Mouse (Mus musculus) MEL (cell line): ENCODE measurements around the gene Klrb1a. TPM values are rescaled to one million over a fixed set of nuclear protein-coding genes. Genes with fewer than 3 reads are reported as not detected.
A peak's percentile ranks its signal among the peaks of the same experiment; 100 is the strongest.

Source experiments
- DNase-seq: peaks from one replicate; pipeline ENCODE4 v3.0.0; 2011; ENCODE audit warnings: low read depth, low spot score
- H3K27ac ChIP-seq: 2 replicates; pipeline ENCODE4 v1.5.1; 2012; ENCODE audit warnings: low read depth, mild to moderate bottlenecking, control low read depth, low read length, moderate library complexity; ENCODE audit not compliant: control insufficient read depth
- H3K27me3 ChIP-seq, 2 experiments: fragments of 150-350 bp in 1 of 2; sonication (generic) in 1 of 2; 2 replicates each; pipeline ENCODE4 v1.6.1; 2012; ENCODE audit warnings: low read length in 2 of 2, mild to moderate bottlenecking in 2 of 2, improper control_type of control experiment in 1 of 2, moderate library complexity in 1 of 2; ENCODE audit not compliant: insufficient read depth in 2 of 2, control insufficient read depth in 1 of 2
- H3K36me3 ChIP-seq, 2 experiments: 2 replicates each; pipeline ENCODE4 v1.6.1; 2012 to 2014; ENCODE audit warnings: low read length in 2 of 2, improper control_type of control experiment in 1 of 2, inconsistent platforms in 1 of 2, mild to moderate bottlenecking in 1 of 2; ENCODE audit not compliant: insufficient read depth in 2 of 2, control insufficient read depth in 1 of 2
- H3K4me1 ChIP-seq, 2 experiments: fragments of 150-350 bp in 1 of 2; sonication (generic) in 1 of 2; 2 replicates each; pipeline ENCODE4 v1.6.1; 2012; ENCODE audit warnings: low read length in 2 of 2, improper control_type of control experiment in 1 of 2, mild to moderate bottlenecking in 1 of 2; ENCODE audit not compliant: insufficient read depth in 2 of 2, control insufficient read depth in 1 of 2
- H3K4me3 ChIP-seq, 2 experiments: fragments of 150-350 bp in 1 of 2; sonication (generic) in 1 of 2; 2 replicates each; pipeline ENCODE4 v1.5.1; 2012; ENCODE audit warnings: low read depth in 2 of 2, low read length in 2 of 2, mild to moderate bottlenecking in 2 of 2, moderate library complexity in 2 of 2, control low read depth in 1 of 2, improper control_type of control experiment in 1 of 2; ENCODE audit not compliant: control insufficient read depth in 1 of 2, insufficient read depth in 1 of 2
- H3K79me2 ChIP-seq: 2 replicates; pipeline ENCODE4 v1.6.1; 2012; ENCODE audit warnings: mild to moderate bottlenecking, low read length, moderate library complexity; ENCODE audit not compliant: control insufficient read depth, poor library complexity, insufficient read depth
- H3K9ac ChIP-seq: 2 replicates; pipeline ENCODE4 v1.6.1; 2012; ENCODE audit warnings: low read depth, mild to moderate bottlenecking, control low read depth, low read length, moderate library complexity; ENCODE audit not compliant: control insufficient read depth, poor library complexity, severe bottlenecking
- H3K9me3 ChIP-seq: fragments of 150-350 bp; sonication (generic); replicated peaks from 2 replicates; pipeline ENCODE4 v1.6.1; 2012; ENCODE audit warnings: mild to moderate bottlenecking, low read length, improper control_type of control experiment, moderate library complexity; ENCODE audit not compliant: insufficient read depth
- BHLHE40 ChIP-seq: IDR thresholded peaks from 2 replicates; pipeline ENCODE4 v1.6.1; 2012; ENCODE audit warnings: low read depth, mild to moderate bottlenecking, inconsistent platforms, low read length, improper control_type of control experiment, borderline replicate concordance
- CTCF ChIP-seq, 3 experiments: IDR thresholded peaks in 2 of 3; conservative IDR thresholded peaks in 1 of 3; 2 replicates each; pipeline ENCODE4 v1.5.1; 2011 to 2012; ENCODE audit warnings: low read length in 3 of 3, low read depth in 2 of 3, mild to moderate bottlenecking in 2 of 3, improper control_type of control experiment in 1 of 3, inconsistent platforms in 1 of 3, mixed read lengths in 1 of 3, moderate library complexity in 1 of 3; ENCODE audit not compliant: control insufficient read depth in 1 of 3, insufficient read depth in 1 of 3, poor library complexity in 1 of 3, severe bottlenecking in 1 of 3
- ELF1 ChIP-seq: IDR thresholded peaks from 2 replicates; pipeline ENCODE4 v1.6.1; 2014; ENCODE audit warnings: low read depth, mild to moderate bottlenecking, inconsistent platforms, low read length, improper control_type of control experiment, moderate library complexity
- ETS1 ChIP-seq: IDR thresholded peaks from 2 replicates; pipeline ENCODE4 v1.6.1; 2012; ENCODE audit warnings: low read depth, mild to moderate bottlenecking, inconsistent platforms, low read length, improper control_type of control experiment, moderate library complexity
- GATA1 ChIP-seq: IDR thresholded peaks from 2 replicates; pipeline ENCODE4 v1.6.1; 2011; ENCODE audit warnings: low read depth, low read length, improper control_type of control experiment
- HCFC1 ChIP-seq: IDR thresholded peaks from 2 replicates; pipeline ENCODE4 v1.6.1; 2012; ENCODE audit warnings: low read depth, mild to moderate bottlenecking, inconsistent platforms, low read length, improper control_type of control experiment, moderate library complexity
- KAT2A ChIP-seq: conservative IDR thresholded peaks from 2 replicates; pipeline ENCODE4 v1.6.1; 2012; ENCODE audit warnings: low read depth, low read length, improper control_type of control experiment, inconsistent platforms
- MAFK ChIP-seq: IDR thresholded peaks from 2 replicates; pipeline ENCODE4 v1.6.1; 2011; ENCODE audit warnings: low read depth, mild to moderate bottlenecking, low read length, improper control_type of control experiment, borderline replicate concordance
- MYB ChIP-seq: IDR thresholded peaks from 2 replicates; pipeline ENCODE4 v1.6.1; 2011; ENCODE audit warnings: mild to moderate bottlenecking, low read depth, low read length, improper control_type of control experiment
- MYC ChIP-seq: IDR thresholded peaks from 2 replicates; pipeline ENCODE4 v1.6.1; 2011; ENCODE audit warnings: low read depth, mild to moderate bottlenecking, low read length, improper control_type of control experiment, moderate library complexity
- NRF1 ChIP-seq: IDR thresholded peaks from 2 replicates; pipeline ENCODE4 v1.6.1; 2014; ENCODE audit warnings: low read depth, mild to moderate bottlenecking, inconsistent platforms, low read length, improper control_type of control experiment, moderate library complexity; ENCODE audit not compliant: poor library complexity, insufficient read depth, severe bottlenecking
- RCOR1 ChIP-seq: IDR thresholded peaks from 2 replicates; pipeline ENCODE4 v1.6.1; 2012; ENCODE audit warnings: low read depth, mild to moderate bottlenecking, inconsistent platforms, low read length, improper control_type of control experiment
- SIN3A ChIP-seq: IDR thresholded peaks from 2 replicates; pipeline ENCODE4 v1.6.1; 2012; ENCODE audit warnings: low read length, improper control_type of control experiment, inconsistent platforms
- TCF12 ChIP-seq: IDR thresholded peaks from 2 replicates; pipeline ENCODE4 v1.6.1; 2014; ENCODE audit warnings: low read depth, mild to moderate bottlenecking, inconsistent platforms, low read length, improper control_type of control experiment, moderate library complexity
- UBTF ChIP-seq: IDR thresholded peaks from 2 replicates; pipeline ENCODE4 v1.6.1; 2012; ENCODE audit warnings: low read depth, mild to moderate bottlenecking, inconsistent platforms, low read length, improper control_type of control experiment, moderate library complexity, borderline replicate concordance; ENCODE audit not compliant: insufficient read depth
- USF1 ChIP-seq: IDR thresholded peaks from 2 replicates; pipeline ENCODE4 v1.6.1; 2014; ENCODE audit warnings: low read depth, mild to moderate bottlenecking, inconsistent platforms, low read length, improper control_type of control experiment, moderate library complexity
- ZC3H11A ChIP-seq: IDR thresholded peaks from 2 replicates; pipeline ENCODE4 v1.6.1; 2012; ENCODE audit warnings: low read depth, mild to moderate bottlenecking, inconsistent platforms, low read length, improper control_type of control experiment
- ZKSCAN1 ChIP-seq: IDR thresholded peaks from 2 replicates; pipeline ENCODE4 v1.6.1; 2012; ENCODE audit warnings: low read depth, mild to moderate bottlenecking, inconsistent platforms, low read length, improper control_type of control experiment, moderate library complexity
- polyA plus RNA-seq, 2 experiments: library from polyadenylated mRNA; stranded (reverse) in 1 of 2; unstranded in 1 of 2; fragments of >175 nt in 1 of 2; fragments of >200 nt in 1 of 2; gene quantifications; 2 replicates each; pipeline versions ENCODE4 v1.2.1 to v1.2.4; 2012; ENCODE audit warnings: low replicate concordance in 2 of 2, low read depth in 1 of 2; ENCODE audit not compliant: insufficient read length in 2 of 2, insufficient read depth in 1 of 2, missing spikeins in 1 of 2
- total RNA-seq: library from RNA; depleted of rRNA; stranded (reverse); fragments of 300-350 nt; gene quantifications from 2 replicates; pipeline ENCODE4 v1.2.3, GENCODE M21; 2012

Gene Klrb1a
- total and polyA plus RNA-seq, 3 experiments, result not detected

DNA sequence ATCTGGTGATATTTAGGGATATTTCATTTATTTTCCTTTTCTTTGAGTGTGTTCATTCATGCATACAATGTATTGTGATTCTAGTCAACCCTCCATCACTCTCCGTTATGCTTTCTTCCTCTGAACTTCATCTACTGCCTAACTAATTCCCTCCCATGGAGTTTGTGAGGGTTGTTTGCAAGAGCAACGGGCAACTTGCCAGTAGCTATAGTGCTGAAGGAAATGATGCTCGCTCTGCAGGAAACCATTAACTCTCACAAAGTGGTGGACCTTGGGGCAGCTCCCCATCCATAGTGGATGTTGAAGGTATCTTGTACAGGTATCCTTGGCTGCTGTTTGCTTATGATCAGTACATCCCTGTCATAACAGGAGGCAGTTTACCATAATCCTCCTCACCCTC lies 21.3 kb downstream of the Klrb1a start:
- Histone ChIP-seq H3K27ac (no peak overlapping the region), H3K36me3 (no peaks in the 10 kb centered on the region), H3K4me3 (no peak overlapping the region), H3K79me2 (no peaks in the 10 kb centered on the region), H3K9ac (no peak overlapping the region), H3K27me3 (no peaks in the 10 kb centered on the region), H3K4me1 (peaks cover 0 to 2% of the 10 kb centered on the region in 2 experiments; a peak in 1 of 4 replicates), H3K9me3 (no peaks in the 10 kb centered on the region)
- TF ChIP-seq ETS1 (no peak), ELF1 (no peak), BHLHE40 (no peak), USF1 (no peak), ZKSCAN1 (no peak), HCFC1 (no peak), RCOR1 (no peak), GATA1 (no peak), UBTF (no peak), SIN3A (no peak), KAT2A (no peak), MYC (no peak), NRF1 (no peak), MAFK (no peak), MYB (no peak)
- DNase-seq, result no peak

DNA sequence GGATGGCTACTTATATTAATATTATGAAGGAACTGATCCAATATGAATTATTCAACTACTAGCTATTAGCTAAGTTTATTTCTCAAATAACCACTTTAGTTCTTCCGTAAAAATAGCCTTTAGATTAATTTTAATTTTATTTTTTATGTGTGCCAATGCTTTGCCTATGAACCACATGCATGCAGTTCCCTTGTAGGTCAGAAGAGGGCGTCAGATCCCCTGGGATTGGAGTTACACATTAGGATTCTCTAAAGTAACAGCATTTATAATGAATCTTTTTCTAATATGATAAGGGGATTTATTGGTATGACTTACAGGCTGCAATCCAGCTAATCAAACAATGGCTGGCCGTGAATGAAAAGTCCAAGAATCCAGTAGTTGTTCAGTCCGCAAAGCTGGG lies 23.8 kb downstream of the Klrb1a start:
- DNase-seq, result no peak
- Histone ChIP-seq H3K36me3 (no peaks in the 10 kb centered on the region), H3K9me3 (no peaks in the 10 kb centered on the region), H3K4me3 (no peak overlapping the region), H3K27ac (no peak overlapping the region), H3K27me3 (no peaks in the 10 kb centered on the region), H3K4me1 (no peaks in the 10 kb centered on the region), H3K9ac (no peak overlapping the region), H3K79me2 (no peaks in the 10 kb centered on the region)
- TF ChIP-seq ZC3H11A (no peak), CTCF (IDR thresholded peaks at IDR 0.05 in 2 of 3, conservative IDR thresholded peaks at IDR 0.05 in 1 of 3; ENCODE audit: control insufficient read depth in 1 of 3, insufficient read depth in 1 of 3, low read depth in 2 of 3, low read length in 3 of 3, poor library complexity in 1 of 3, severe bottlenecking in 1 of 3) (peak; percentile 1 to 22 (median 18); a peak in 2 of 6 replicates), TCF12 (no peak)
